Mouse (Mus musculus) heart, embryonic 16.5 days (tissue): ENCODE measurements around the gene Pmvk. TPM values are rescaled to one million over a fixed set of nuclear protein-coding genes. Genes with fewer than 3 reads are reported as not detected.

Source experiments
- ATAC-seq: fragments of 200-750 bp; cut with Nextera tagmentation; replicated peaks from 2 replicates; pipeline ENCODE4 v1.8.0; 2017; ENCODE audit warnings: moderate number of reproducible peaks; ENCODE audit not compliant: insufficient read depth, low FRiP score; ENCODE audit errors: extremely low read depth
- H3K27ac ChIP-seq: fragments of 300-500 bp; sonication (generic); 2 replicates; pipeline ENCODE4 v1.5.1; 2014; ENCODE audit warnings: mild to moderate bottlenecking, low read length, control low read depth, moderate library complexity
- H3K27me3 ChIP-seq: fragments of 300-500 bp; sonication (generic); 2 replicates; pipeline ENCODE4 v1.6.1; 2014; ENCODE audit warnings: low read length, mixed read lengths; ENCODE audit not compliant: control insufficient read depth, insufficient read depth
- H3K36me3 ChIP-seq: fragments of 300-500 bp; sonication (generic); 2 replicates; pipeline ENCODE4 v1.6.1; 2014; ENCODE audit not compliant: control insufficient read depth, insufficient read depth
- H3K4me1 ChIP-seq: fragments of 300-500 bp; sonication (generic); 2 replicates; pipeline ENCODE4 v1.6.1; 2014; ENCODE audit warnings: low read length, mixed read lengths; ENCODE audit not compliant: control insufficient read depth, insufficient read depth
- H3K4me2 ChIP-seq: fragments of 300-500 bp; sonication (generic); 2 replicates; pipeline ENCODE4 v1.6.1; 2014; ENCODE audit warnings: low read depth, mild to moderate bottlenecking, control low read depth, low read length
- H3K4me3 ChIP-seq: fragments of 300-500 bp; sonication (generic); 2 replicates; pipeline ENCODE4 v1.5.1; 2014; ENCODE audit warnings: mild to moderate bottlenecking, control low read depth, low read length
- H3K9ac ChIP-seq: fragments of 300-500 bp; sonication (generic); 2 replicates; pipeline ENCODE4 v1.6.1; 2014; ENCODE audit warnings: low read length, control low read depth
- H3K9me3 ChIP-seq: fragments of 300-500 bp; sonication (generic); replicated peaks from 2 replicates; pipeline ENCODE4 v1.6.1; 2016; ENCODE audit warnings: low read length; ENCODE audit not compliant: control insufficient read depth
- WGBS: fragments of 180-500 bp; shearing (Covaris S2); extraction: QIAGEN DNeasy Blood & Tissue Kit; methylation state at CpG from one replicate; pipeline ENCODE4 v1.1.7; 2014; 5-methylcytosine and 5-hydroxymethylcytosine counted together
- polyA plus RNA-seq: library from polyadenylated mRNA; unstranded; fragments of >200 nt; fragmentation: Nextera tagmentation; extraction: Ambion mirVana; gene quantifications from 2 replicates; pipeline ENCODE4 v1.2.1, GENCODE M21; 2015

Gene Pmvk
- polyA plus RNA-seq, 1 experiment from 2014 or later = 59.3 TPM

DNA sequence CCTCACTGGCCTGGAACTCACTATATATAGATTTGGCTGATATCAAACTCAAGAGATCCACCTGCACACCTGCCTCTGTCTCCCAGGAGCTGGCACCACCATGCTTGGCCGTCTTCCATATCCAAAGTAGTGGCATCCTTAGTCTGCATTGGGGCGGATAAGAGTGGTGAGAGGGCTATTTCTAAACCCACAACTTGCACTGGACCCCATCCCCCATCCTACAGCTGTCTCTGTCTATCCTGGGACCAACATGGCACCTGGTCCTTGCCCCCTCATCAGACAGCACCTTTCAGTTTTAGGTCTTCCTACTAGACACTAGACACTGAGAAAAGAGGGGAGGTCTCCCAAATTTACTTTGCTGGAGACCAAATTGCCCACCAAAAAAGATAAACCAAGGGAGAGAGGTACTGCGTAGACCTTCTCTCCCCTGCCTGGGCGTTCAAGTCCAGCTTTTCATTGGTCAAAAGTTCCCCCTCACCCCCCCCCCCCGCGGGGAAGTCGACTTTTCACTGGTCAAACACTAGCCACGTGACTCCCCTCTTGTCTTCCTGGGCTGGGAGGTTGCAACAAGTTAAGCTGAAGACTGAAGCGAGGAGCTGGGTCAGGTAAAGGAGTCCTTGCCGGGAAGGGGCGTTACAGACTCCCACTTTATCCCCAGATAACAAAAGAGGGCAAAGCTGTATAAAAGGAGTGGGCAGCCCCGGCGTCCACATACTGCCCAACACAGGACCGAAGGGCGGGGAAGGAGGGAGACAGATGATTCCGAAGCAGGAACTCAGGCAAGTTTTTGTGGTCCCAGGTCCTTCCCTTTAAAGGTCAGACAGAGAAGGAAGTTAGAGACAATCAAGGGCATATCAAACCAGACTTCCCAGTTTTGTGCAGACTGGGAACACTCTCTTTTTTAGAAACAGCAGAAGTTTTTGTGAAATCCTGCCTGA is 17.9 kb upstream of the Pmvk start, which contains the start of gene Pbxip1:
TSS of gene Pbxip1 (plus strand) at position 531 of the 938 bp plus-strand sequence.
- Histone ChIP-seq H3K27me3 (no peaks in the 10 kb centered on the region), H3K9me3 (no peaks in the 10 kb centered on the region), H3K4me2 (peak within 1 kb of the TSS; percentile 77), H3K9ac (peak within 1 kb of the TSS; percentile 79), H3K4me3 (peak within 1 kb of the TSS; percentile 76), H3K4me1 (peaks cover 11% of the 10 kb centered on the region), H3K27ac (peak within 1 kb of the TSS; percentile 86), H3K36me3 (peaks cover 16% of the 10 kb centered on the region)
- WGBS = 3% methylated on average over 16 of the region's 16 CpGs
- peak; percentile 89 for ATAC-seq

DNA sequence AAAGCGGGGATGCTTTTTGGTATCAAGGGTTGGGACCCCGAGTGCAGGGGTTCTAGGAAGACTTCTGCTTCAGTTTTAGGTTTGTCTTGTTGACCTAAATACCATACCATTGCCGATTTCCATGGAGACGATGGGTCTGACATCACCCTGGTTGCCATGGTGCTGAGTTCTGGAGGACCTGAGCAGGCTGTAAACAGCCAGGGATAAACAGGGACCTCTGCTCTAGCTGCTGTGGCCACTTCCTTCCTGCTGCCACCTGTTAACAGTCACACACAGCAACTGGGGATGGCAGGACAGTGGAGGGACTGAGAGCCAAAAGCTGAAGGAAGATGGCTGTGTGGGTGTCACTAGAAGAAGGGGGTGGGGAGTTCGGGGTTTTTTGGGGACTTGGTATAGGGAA is 17.1 kb upstream of the Pmvk start:
- Histone ChIP-seq H3K4me1 (peaks cover 8% of the 10 kb centered on the region), H3K9me3 (no peaks in the 10 kb centered on the region), H3K4me3 (peak overlapping the region; percentile 76), H3K36me3 (peaks cover 16% of the 10 kb centered on the region), H3K27me3 (no peaks in the 10 kb centered on the region), H3K9ac (peak overlapping the region; percentile 79), H3K4me2 (peak overlapping the region; percentile 77), H3K27ac (peak overlapping the region; percentile 86)
- 21% methylated on average over 5 of the region's 5 CpGs for WGBS
- 0 out of 2 replicates have a peak, but pooled peaks have one; percentile 19 for ATAC-seq

DNA sequence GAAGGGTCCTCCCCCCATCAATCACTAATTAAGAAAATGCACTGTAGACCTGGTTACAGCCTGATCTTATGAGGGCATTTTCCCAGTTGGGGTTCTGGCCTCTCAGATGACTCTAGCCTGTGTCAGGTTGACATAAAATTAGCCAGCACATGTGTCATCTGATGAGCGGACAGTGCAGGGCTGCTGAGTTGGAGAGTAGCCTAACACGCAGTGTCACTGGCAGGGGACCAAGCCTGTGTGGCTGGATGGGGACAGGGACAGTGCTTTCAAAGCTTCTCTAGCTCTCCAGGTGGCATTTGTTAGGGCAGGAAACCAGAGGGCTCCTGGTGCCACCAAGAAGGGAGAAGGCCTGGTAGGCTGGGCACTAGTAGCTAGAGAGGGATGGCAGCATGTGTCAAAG is 13.7 kb upstream of the Pmvk start:
- Histone ChIP-seq H3K9ac (no peak overlapping the region), H3K4me1 (peaks cover 8% of the 10 kb centered on the region), H3K27ac (no peak overlapping the region), H3K27me3 (no peaks in the 10 kb centered on the region), H3K9me3 (no peaks in the 10 kb centered on the region), H3K4me3 (no peak overlapping the region), H3K36me3 (peaks cover 18% of the 10 kb centered on the region; the same call in 1 of the 2 replicates), H3K4me2 (no peak overlapping the region)
- WGBS = 83% methylated on average over 2 of the region's 2 CpGs
- no peak for ATAC-seq

DNA sequence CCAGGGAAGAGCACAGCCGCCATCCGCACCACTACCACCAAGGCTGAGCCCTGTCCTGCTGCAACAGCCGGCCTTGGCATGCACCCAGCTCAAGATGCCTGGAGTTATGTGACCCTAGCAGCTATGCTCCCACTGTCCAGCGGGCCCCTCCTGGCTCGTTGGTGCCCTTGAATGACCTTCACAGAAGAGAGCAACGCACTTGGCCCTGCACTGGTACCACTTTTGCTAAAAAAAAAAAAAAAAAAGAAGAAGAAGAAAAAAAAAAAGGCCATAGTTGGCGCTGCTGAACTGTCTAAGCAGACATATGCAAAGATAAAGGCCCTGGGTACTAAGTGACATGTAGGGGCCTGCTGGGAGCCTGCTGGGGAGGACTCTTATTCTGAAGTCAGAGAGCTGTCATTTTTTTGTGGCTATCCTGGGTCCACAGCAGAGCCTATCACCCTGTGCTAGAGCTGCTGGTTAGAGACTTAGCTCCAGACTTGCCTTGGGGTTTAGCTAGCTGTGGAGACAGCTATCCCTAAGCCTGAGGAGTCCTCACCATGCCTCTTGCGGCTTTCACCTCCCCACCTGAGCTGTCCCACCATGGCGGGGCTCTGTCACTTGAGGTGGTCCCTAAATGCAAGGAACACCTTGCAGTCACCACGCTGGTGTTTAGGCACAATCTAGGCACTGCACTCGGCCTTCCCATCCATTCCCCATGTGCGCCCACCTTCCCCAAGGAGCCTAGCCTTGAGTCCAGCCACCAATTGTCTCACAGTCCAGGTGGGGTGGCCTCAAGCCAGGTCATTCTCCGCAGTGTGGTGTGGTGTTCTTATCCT is 5.4 kb upstream of the Pmvk start:
- H3K9me3 ChIP-seq = no peaks in the 10 kb centered on the region
- peak; percentile 87 for ATAC-seq
- H3K4me1 ChIP-seq = peaks cover 20% of the 10 kb centered on the region
- peak overlapping the region; percentile 15 for H3K4me2 ChIP-seq
- WGBS = 35% methylated on average over 13 of the region's 13 CpGs
- H3K4me3 ChIP-seq = no peak overlapping the region
- peak overlapping the region; percentile 88 for H3K27ac ChIP-seq
- H3K27me3 ChIP-seq = no peaks in the 10 kb centered on the region
- H3K9ac ChIP-seq = peak overlapping the region; percentile 62
- H3K36me3 ChIP-seq = peaks cover 27% of the 10 kb centered on the region

DNA sequence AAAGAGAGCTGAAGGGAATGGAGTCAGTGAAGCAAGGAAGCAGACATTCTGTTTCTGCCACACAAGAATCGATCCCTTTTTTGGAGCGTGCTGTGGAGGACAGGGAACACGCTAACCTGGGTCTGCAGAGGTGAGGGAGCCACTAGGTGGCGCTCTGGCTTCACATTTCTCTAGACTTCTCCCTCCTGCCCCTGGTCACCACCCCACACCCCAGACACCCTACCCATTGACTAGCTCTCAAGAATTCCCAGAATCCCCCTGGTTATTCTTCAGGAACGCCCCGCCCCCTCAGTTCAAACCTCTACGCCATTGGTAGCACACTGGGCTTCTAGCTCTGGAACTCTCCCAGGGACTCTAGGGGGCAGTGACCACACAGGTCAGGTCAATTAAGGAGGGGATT is 4.8 kb upstream of the Pmvk start:
- WGBS = 35% methylated on average over 7 of the region's 7 CpGs
- peak; percentile 65 for ATAC-seq
- H3K27ac ChIP-seq = peak overlapping the region; percentile 88
- peaks cover 23% of the 10 kb centered on the region for H3K36me3 ChIP-seq
- no peaks in the 10 kb centered on the region for H3K9me3 ChIP-seq
- peaks cover 20% of the 10 kb centered on the region for H3K4me1 ChIP-seq
- peak overlapping the region; percentile 15 for H3K4me2 ChIP-seq
- H3K4me3 ChIP-seq = no peak overlapping the region
- H3K27me3 ChIP-seq = no peaks in the 10 kb centered on the region
- H3K9ac ChIP-seq = peak overlapping the region; percentile 55

DNA sequence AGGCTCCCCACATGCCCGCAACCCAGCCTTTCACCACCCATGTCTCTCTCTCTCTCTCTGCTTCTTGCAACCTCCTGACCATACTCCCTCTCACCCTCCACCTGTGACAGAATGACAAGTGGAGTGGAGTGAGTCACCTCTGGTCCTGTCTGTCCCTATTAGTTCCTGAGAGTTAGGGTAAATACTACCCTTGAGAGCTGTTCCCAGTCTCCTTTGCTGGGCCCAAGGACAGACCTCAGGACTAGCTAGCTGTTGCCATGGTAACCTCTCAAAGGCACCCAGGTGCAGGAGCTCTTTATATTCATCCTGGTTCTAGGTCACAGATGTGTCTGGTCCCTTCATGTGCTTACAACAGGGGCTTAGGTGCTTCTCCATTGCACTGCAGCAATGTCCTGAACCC is 2.4 kb upstream of the Pmvk start:
- 74% methylated on average over 1 of the region's 1 CpGs for WGBS
- H3K36me3 ChIP-seq = peaks cover 5% of the 10 kb centered on the region
- no peak overlapping the region for H3K9ac ChIP-seq
- H3K27ac ChIP-seq = no peak overlapping the region
- H3K4me2 ChIP-seq = no peak overlapping the region
- no peaks in the 10 kb centered on the region for H3K27me3 ChIP-seq
- no peak for ATAC-seq
- peaks cover 22% of the 10 kb centered on the region for H3K4me1 ChIP-seq
- H3K9me3 ChIP-seq = no peaks in the 10 kb centered on the region
- H3K4me3 ChIP-seq = no peak overlapping the region

DNA sequence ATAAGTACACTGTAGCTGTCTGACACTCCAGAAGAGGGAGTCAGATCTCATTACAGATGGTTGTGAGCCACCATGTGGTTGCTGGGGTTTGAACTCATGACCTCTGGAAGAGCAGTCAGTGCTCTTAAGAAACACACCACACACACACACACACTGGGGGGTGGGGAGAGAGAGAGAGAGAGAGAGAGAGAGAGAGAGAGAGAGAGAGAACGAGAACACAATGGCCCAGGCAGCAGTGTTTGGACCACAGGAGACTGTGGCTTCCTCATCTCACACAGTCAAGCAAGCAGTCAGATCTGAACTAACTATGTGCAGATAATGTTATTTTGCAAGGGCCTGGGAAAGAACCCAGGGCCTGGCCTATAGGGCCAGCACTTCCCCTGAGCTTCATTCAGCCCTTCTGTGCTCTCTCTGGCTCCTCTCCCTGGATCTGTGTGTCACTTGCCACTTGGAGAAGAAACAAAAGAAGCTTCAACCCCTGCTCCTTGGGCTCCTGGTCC is 1.5 kb downstream of the Pmvk start:
- Histone ChIP-seq H3K27me3 (no peaks in the 10 kb centered on the region), H3K4me2 (no peak overlapping the region), H3K9ac (no peak overlapping the region), H3K4me3 (no peak overlapping the region), H3K4me1 (peaks cover 13% of the 10 kb centered on the region), H3K9me3 (no peaks in the 10 kb centered on the region), H3K27ac (no peak overlapping the region), H3K36me3 (no peaks in the 10 kb centered on the region)
- 60% methylated on average over 1 of the region's 1 CpGs for WGBS
- no peak for ATAC-seq

DNA sequence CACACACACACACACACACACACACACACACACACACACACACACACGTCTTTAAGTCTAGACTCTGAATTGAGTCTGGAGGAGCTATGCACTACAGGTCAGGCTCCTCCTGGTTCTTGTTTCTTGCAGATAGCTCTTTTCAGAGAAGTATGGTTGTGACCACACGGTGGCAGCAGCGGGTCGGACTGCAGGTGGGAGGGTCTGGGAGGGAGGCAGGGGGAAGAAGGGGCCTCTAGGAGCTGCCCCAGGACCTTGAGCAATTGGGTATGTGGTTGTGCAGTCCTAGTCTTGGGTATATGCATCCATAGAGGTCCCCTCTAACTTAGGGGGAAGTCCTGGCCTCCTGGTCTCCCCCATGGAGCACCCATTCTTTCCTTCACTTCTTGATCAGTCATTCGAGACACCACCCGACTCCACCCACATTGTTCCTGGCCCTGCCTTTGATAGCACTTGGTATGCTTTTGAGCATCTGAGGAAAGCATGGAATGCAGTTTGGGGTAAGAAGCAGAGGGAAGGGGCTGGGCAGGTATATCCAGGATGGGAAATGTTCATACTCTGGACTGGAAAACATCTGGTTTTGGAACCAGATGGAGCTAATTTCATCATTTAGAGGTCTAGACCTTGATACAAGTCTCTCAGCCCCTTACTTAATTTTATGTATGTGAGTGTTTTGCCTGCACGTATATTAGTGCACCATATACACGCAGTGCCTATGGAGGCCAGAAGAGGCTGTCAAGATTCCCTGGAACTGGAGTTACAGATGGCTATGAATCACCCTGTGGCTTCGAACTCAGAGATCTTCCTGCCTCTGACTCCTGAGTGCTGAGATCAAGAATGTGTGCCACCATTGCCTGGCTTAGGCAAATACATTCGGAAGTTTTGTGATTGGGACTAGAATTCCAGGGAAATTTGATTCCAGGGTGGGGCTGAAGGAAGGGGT is 2.7 kb downstream of the Pmvk start:
- Histone ChIP-seq H3K27ac (no peak overlapping the region), H3K4me2 (no peak overlapping the region), H3K9me3 (no peaks in the 10 kb centered on the region), H3K9ac (no peak overlapping the region), H3K4me1 (peaks cover 12% of the 10 kb centered on the region), H3K36me3 (no peaks in the 10 kb centered on the region), H3K27me3 (no peaks in the 10 kb centered on the region), H3K4me3 (no peak overlapping the region)
- ATAC-seq = no peak
- WGBS = 37% methylated on average over 10 of the region's 10 CpGs
